Mouse (Mus musculus): ENCODE data around the gene Rab8b.
"Not testable (repeated sequence)": the region's sequence is repeated elsewhere in the genome, so short reads cannot be mapped to it uniquely, and the experiment has no call there.

The Rab8b gene

DNA sequence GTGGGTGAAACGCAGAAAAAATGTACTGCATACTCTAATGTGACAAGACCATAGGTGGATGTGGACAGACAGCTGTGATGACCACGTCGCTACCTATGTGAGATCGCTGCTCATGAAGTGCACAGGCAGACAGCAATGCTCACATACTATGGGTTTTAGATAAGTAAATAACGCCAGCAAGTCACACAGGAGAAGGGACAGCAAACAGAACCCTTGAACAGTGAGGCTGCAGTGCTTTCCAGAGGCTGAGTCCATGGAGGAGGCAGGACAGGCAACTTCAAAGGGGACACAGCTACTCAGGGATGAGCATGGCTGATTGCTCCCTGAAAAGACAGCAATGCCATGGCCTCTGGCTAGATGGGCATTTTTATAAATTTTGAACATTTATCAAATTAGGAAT is 72.7 kb downstream of the Rab8b start:
- no peak for DNase-seq (ENCODE audit: low read depth, low spot score)

DNA sequence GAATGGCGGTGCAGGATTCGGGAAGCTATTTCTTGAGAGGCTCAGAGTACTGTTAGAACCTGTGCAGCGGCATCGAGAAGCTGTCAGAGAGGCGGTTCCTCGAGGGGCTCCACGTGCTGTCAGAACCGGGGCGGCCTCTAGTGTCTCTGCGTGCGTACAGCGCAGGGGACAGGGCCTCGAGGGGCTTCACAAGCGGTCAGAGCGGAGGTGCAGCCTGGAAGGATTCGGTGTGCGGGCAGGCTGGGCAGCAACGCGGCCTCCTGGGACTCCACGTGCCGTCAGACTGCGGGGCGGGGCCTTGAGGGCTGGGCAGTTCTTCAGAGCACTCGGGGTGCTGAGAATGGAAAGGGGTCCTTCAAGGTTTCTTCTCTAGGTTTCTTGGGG is 84.4 kb downstream of the Rab8b start:
- no peak for DNase-seq (ENCODE audit: low read depth, low spot score)

DNA sequence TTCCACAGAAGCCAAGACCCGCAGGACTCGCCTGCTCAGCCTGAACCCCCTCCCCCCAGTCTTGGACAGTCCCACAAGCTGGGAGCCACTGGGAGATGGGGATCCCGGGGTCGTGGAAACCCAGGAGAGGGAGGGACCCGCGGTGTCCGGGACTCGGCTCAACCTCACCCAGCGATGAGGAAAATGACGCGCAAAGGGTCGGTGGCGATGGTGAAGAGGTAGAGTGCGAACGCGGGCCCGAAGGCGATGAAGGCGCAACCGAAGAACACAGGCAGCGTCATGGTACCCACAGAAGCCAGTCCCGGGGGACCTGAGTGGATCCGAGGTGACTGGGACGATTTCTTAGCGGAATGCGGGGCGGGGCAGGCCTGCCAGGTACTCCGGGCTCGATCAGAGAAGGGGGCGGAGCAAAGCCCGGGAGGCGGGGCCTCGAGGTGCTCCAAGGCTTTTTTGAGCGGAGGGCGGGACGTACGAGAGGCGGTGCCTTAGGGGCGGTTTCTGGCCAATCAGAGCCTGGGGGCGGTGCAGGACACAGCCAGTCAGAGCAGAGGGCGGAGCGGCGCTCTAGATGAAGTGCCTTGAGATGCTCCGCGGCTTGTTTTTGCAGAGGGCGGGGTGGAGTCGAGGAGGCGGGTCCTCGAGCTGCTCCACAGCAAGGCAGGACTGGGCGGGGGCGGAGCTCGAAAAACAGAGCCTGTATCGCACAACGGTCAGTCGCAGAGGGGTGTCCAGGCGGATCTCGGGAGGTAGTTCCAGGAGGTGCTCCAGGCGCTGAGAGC is 85.0 kb downstream of the Rab8b start, which contains the start of gene Aph1c:
Gene Aph1c (minus strand): TSS at position 409 of the 779 bp plus-strand sequence.
- DNase-seq (ENCODE audit: low read depth, low spot score) = peak; percentile 98

DNA sequence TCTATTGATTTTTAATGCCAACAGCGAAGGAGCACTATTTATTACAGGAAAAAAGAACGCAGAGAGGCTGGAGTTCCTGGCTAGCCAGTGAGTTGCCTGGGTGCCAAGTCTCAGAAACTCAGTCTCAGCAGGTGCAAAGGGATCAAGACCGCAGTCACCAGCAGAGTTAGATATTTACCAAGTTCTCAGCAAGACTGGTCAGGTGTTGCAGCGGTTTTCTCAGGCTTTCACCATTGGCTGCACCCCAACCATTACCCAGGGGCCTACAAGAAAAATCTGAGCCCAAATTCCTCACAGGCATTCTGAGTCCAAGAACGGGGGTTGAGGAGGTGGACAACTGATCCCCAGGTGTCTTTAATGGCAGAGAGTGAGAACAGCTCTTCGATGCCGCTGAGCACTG is 85.6 kb downstream of the Rab8b start:
- DNase-seq (ENCODE audit: low read depth, low spot score) = no peak

DNA sequence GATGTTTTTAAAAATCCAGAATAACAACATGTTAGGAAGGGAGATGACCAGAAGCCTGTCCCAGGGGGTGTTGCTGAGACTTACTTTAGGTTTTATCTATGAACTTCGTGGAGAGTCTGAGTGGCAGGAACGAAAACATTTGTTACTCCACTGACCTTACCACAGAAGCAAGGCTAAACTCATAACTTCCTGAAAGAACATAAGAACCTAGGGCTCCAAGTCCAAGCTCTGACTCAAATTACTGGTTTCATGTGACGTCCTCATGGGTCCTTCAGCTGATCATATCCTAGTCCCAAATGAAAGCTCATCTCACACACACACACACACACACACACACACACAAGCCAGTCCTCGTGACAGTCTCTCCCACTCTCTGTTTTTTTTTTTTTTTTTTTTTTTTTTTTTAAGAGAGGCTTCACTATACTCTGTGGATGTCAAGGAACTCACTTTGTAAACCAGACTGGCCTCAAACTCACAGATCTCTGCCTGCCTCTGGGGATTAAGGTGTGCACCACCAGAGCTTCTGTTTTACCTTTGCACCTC is 87.0 kb downstream of the Rab8b start:
- no peak for DNase-seq (ENCODE audit: low read depth, low spot score)

DNA sequence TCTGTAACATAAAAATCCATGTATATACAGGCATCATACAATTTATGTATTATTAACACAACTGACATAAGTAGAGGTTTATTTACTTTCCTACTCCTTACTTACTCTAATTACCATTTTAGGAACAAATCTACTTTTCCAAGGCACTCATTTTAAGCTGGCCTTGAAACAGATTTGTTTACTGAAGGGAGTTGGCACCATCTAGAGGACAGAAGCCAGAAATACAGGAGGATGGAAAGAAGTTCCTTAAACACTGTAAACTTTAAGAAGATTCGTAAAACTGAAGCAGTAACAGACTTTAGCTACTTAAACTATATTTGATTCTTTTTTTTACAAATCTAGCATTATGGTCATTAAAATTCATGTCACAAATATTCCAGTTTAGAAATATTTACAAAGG is 93.5 kb downstream of the Rab8b start:
- DNase-seq (ENCODE audit: low read depth, low spot score) = peak; percentile 57

DNA sequence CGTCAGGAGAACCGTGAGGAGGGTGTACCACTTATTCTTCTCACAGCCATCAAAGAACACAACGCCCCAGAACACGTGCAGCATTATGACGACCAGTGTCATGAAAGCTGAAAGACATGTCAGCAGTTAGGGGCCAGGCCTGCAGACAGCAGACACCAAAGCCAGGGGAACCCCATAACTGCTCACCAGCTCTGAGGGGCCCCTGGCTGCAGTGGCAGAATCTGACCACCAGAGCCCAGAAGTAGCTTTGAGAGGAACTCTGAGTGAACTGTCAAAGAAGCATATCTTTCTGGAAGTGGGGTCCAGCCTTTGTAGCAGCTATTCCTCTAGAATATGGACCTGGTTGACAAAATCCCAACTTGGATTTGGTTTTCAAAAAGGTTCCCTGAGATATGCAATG is 97.2 kb downstream of the Rab8b start:
- DNase-seq (ENCODE audit: low read depth, low spot score) = not testable (repeated sequence)

DNA sequence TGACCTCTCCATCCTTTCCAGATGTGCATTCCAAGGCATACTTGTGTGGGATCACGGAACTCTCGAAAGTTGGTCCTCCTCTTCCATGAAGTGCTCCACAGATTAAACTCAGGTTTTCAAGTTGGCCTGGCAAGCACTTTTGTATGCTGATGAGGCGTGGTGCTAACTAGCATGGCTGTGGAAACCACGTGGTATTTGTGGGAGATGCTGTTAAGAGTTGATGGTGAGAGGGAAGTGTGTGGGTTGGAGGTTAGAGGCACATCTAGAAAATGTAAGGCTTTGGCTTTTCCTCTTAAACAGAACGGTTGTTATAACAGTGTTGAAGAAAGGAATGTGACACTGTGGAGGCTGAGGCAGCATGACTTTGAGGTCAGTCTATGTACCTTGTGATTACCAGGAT is 98.5 kb downstream of the Rab8b start:
- no peak for DNase-seq (ENCODE audit: low read depth, low spot score)

DNA sequence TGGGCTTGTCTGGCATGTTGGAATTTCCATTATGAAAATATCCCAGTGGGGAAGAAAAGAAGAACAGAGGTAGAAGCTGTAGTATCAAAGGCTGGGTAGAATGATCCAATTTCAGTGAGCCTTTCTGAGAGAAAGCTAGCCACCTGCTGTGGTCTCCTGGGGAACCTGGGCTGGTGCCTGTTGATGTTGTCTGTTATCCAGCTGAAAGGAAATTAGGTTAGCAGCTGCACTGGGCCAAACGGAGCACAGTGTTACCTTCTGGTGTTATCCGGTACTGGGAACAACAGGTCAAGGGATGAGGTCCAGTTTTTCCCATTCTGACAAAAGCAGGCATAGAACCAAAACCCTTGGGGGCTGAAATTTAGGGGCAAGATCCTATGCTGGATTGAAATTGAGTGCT is 106.1 kb downstream of the Rab8b start:
- no peak for DNase-seq (ENCODE audit: low read depth, low spot score)

DNA sequence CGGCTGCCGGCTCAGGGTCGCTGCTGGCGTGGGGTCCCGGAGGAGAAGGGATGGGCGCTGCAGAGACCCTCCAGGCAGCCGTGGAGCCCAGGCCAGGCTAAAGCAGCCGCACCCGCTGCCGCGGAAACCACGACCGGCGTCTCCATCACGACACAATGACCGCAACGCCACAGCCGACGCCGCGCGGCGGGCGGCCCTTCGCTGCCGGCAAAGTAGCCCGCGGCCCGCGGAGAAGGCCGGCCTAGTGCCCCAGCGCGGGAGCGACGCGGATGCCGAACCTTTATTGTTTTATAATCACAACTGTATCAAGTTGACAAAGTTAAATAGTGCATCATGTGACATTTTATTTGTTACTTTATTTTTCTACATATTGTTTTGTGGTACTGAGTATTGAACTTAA is 113.5 kb downstream of the Rab8b start:
- DNase-seq (ENCODE audit: low read depth, low spot score) = not testable (repeated sequence)

DNA sequence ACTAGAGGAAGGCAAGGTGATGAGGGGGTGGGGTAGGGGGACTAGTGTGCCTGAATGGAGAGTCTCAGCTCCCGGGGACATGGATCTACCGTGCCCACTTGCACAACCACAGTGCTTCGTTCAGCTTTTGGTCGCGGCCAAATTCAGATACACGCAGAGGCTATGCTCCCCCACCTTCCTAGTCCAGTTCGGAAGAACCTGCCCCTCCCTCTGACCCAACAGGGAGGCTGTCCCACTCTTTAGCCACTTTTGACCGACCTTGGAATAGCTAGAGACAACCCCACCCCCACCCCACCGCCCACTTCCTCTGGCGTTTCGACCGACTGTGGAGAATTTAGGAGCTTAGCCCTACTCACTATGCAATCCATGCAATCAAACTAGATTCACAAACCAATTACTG is 117.5 kb downstream of the Rab8b start:
- no peak for DNase-seq (ENCODE audit: low read depth, low spot score)

DNA sequence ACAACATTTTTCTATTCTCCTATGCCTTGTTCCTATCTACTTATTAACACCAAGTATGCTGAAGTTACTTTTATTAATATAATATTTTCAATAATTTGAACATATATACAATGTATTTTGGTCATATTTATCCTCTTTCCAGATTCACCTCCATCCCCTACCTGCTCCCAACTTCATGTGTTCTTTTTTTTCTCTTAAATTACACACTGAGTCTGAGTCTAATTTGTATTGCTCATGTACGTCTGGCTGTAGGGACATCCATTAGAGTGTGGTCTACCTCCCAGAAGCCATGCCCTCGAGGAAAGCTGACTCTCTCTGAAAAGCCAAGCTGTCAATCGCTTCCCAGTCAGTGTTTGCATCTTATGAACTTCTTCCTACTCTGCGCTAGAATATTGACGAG is 122.7 kb downstream of the Rab8b start, which contains the start of gene Gm10647:
Gene Gm10647 (plus strand): TSS at position 301 of the 400 bp plus-strand sequence.
- no peak for DNase-seq (ENCODE audit: low read depth, low spot score)

DNA sequence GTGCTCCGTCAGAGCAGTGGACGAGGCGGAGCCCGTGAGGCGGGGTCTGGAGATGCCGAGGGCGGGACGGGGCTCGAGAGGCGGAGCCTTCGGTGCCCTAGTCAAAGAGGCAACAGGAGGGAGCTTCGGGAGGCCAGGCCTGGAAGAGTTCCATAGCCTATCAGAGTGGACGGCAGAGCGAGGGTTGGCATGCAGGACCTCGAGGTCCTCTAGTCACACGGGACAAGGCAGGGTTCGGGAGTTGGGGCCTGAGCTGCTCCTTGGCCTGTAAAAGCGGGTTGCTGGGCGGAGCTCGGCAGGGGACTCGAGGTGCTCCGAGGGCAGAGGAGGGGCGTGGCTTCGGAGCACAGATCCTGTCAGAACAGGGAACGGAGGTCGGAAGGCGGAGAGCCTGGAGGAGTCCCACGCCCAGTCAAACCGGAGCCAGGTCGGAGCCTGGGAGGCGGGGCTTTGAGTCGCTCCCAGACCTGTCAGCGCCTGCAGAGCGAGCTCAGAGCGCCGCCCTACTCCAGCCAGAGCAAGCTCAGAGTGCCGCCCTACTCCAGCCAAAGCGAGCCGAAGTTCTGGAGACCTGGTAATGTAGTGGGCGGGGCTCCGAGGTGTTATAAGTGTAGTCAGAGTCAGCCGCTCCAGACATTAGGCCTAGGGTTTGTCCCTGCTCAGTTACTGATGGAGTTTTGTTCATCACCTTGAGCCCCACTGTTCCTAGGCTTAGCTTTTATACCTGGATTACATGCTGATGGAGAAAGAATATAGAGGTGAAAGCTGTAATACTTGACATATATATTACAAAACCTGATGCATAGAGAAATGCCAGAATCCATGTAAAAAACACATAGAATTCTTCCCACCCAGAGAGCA is 123.8 kb downstream of the Rab8b start, which contains the start of gene Aph1b:
Gene Aph1b (minus strand): TSS at position 27 of the 861 bp plus-strand sequence.
- peak; percentile 96 for DNase-seq (ENCODE audit: low read depth, low spot score)

DNA sequence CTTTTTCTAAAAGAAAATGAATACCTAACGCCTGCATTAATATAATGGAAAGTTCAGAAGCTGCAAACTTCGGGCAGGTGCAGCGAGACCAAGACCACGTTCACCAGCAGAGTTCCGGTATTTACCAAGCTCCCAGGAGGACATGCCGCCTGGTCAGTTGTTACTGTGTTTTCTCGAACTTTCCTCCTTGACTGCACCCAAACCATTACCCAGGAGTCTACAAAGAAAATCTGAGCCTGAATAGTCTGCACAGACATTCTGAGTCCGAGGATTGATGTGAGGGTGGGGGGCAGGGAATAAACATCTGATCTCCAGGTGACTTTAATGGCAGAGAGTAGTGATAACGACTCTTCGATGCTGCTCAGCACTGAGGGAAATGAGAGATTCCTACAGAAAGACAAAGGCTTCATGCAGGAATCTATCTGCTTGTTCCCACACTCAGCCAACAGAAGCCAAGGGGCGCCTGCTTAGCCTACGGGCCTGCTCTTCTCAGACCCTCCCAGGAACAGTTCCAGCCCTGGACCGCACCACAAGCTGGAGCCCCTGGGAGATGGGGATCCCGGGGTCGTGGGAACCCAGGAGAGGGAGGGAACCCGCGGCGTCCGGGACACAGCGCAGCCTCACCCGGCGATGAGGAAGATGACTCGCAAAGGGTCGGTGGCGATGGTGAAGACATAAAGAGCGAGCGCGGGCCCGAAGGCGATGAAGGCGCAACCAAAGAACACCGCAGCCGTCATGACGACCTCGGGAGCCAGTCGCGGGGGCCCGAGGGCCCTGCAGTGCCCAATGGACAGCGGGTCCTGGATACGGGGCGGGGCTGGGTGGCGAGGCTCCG is 124.6 kb downstream of the Rab8b start:
- DNase-seq (ENCODE audit: low read depth, low spot score) = no peak

All from telencephalon, adult 2 months (tissue).